Mouse (Mus musculus) heart, postnatal 0 days (tissue): Measurements from ENCODE around the gene Plxna4. TPM values are rescaled to one million over a fixed set of nuclear protein-coding genes. Genes with fewer than 3 reads are reported as not detected.

Source experiments
- ATAC-seq: fragments of 200-750 bp; cut with Nextera tagmentation; 2 replicates; pipeline ENCODE4 v1.8.0; 2017; ENCODE audit warnings: low read depth, moderate number of reproducible peaks, moderate library complexity; ENCODE audit not compliant: insufficient read depth
- DNase-seq: peaks from one replicate; pipeline ENCODE4 v3.0.0-alpha.2; 2016; ENCODE audit warnings: low spot score
- H3K27ac ChIP-seq: fragments of 300-500 bp; sonication (generic); 2 replicates; pipeline ENCODE4 v1.5.1; 2014; ENCODE audit warnings: low read depth, mild to moderate bottlenecking
- H3K27me3 ChIP-seq: fragments of 300-500 bp; sonication (generic); 2 replicates; pipeline ENCODE4 v1.6.1; 2014; ENCODE audit warnings: low read length, mixed read lengths; ENCODE audit not compliant: control insufficient read depth, insufficient read depth
- H3K36me3 ChIP-seq: fragments of 300-500 bp; sonication (generic); replicated peaks from 2 replicates; pipeline ENCODE4 v1.6.1; 2014; ENCODE audit warnings: low read length, mixed read lengths; ENCODE audit not compliant: control insufficient read depth, insufficient read depth
- H3K4me1 ChIP-seq: fragments of 300-500 bp; sonication (generic); 2 replicates; pipeline ENCODE4 v1.6.1; 2014; ENCODE audit warnings: antibody characterized with exemption; ENCODE audit not compliant: control insufficient read depth, insufficient read depth
- H3K4me2 ChIP-seq: fragments of 300-500 bp; sonication (generic); 2 replicates; pipeline ENCODE4 v1.6.1; 2014; ENCODE audit warnings: low read depth, mild to moderate bottlenecking, low read length, moderate library complexity
- H3K4me3 ChIP-seq: fragments of 300-500 bp; sonication (generic); 2 replicates; pipeline ENCODE4 v1.5.1; 2014; ENCODE audit warnings: low read depth, low read length
- H3K9ac ChIP-seq: fragments of 300-500 bp; sonication (generic); replicated peaks from 2 replicates; pipeline ENCODE4 v1.6.1; 2014; ENCODE audit warnings: low read depth, low read length, mixed read lengths
- H3K9me3 ChIP-seq: fragments of 300-500 bp; sonication (generic); replicated peaks from 2 replicates; pipeline ENCODE4 v1.6.1; 2016; ENCODE audit warnings: low read length; ENCODE audit not compliant: control insufficient read depth
- CTCF ChIP-seq: IDR thresholded peaks from 2 replicates; pipeline ENCODE4 v1.5.1; 2016; ENCODE audit warnings: antibody characterized with exemption, control low read depth, low read depth
- EP300 ChIP-seq: IDR thresholded peaks from 2 replicates; pipeline ENCODE4 v1.6.1; 2016; ENCODE audit warnings: antibody characterized with exemption, low read depth
- WGBS: fragments of 180-500 bp; shearing (Covaris S2); extraction: QIAGEN DNeasy Blood & Tissue Kit; methylation state at CpG from one replicate; pipeline ENCODE4 v1.1.7; 2014; 5-methylcytosine and 5-hydroxymethylcytosine counted together
- polyA plus RNA-seq: library from polyadenylated mRNA; unstranded; fragments of >200 nt; fragmentation: Nextera tagmentation; extraction: Ambion mirVana; gene quantifications from 2 replicates; pipeline ENCODE4 v1.2.1, GENCODE M21; 2015
- total RNA-seq: library from RNA; depleted of rRNA; stranded (reverse); fragments of >200 nt; gene quantifications from 2 replicates; pipeline ENCODE4 v1.2.3, GENCODE M21; 2014; ENCODE audit warnings: low replicate concordance

Gene Plxna4
- total and polyA plus RNA-seq, 2 experiments from 2014 or later: 3.7 to 19.2 TPM

GRCm38 (mm10) chr6:32144771-32145170 lies 443.2 kb downstream of the Plxna4 start:
- H3K27me3 ChIP-seq: no peaks in the 10 kb centered on the region
- ATAC-seq (no peak), DNase-seq (no peak)
- WGBS: 85% methylated on average over 4 of the region's 4 CpGs
- TF ChIP-seq EP300 (no peak), CTCF (no peak)
- H3K9ac ChIP-seq: no peak overlapping the region
- H3K4me2 ChIP-seq: no peak overlapping the region
- H3K4me1 ChIP-seq: no peaks in the 10 kb centered on the region
- H3K36me3 ChIP-seq: peaks cover 9% of the 10 kb centered on the region; the same call in 1 of the 2 replicates
- no peak overlapping the region for H3K27ac ChIP-seq
- no peaks in the 10 kb centered on the region for H3K9me3 ChIP-seq
- no peak overlapping the region for H3K4me3 ChIP-seq

GRCm38 (mm10) chr6:32139537-32139936 lies 448.5 kb downstream of the Plxna4 start:
- Histone ChIP-seq H3K4me2 (no peak overlapping the region), H3K36me3 (no peaks in the 10 kb centered on the region), H3K4me3 (no peak overlapping the region), H3K27ac (no peak overlapping the region), H3K9me3 (no peaks in the 10 kb centered on the region), H3K9ac (no peak overlapping the region), H3K4me1 (no peaks in the 10 kb centered on the region), H3K27me3 (no peaks in the 10 kb centered on the region)
- 77% methylated on average over 3 of the region's 3 CpGs for WGBS
- no peak for DNase-seq
- TF ChIP-seq CTCF: no peak
- no peak for ATAC-seq

GRCm38 (mm10) chr6:32126914-32127313 lies 461.1 kb downstream of the Plxna4 start:
- WGBS: 74% methylated on average over 6 of the region's 6 CpGs
- H3K9ac ChIP-seq: no peak overlapping the region
- H3K4me3 ChIP-seq: no peak overlapping the region
- H3K4me2 ChIP-seq: no peak overlapping the region
- no peak for TF ChIP-seq EP300
- TF ChIP-seq CTCF: no peak
- H3K4me1 ChIP-seq: no peaks in the 10 kb centered on the region
- no peak overlapping the region for H3K27ac ChIP-seq
- H3K27me3 ChIP-seq: no peaks in the 10 kb centered on the region
- DNase-seq (no peak), ATAC-seq (no peak)
- no peaks in the 10 kb centered on the region for H3K36me3 ChIP-seq
- H3K9me3 ChIP-seq: no peaks in the 10 kb centered on the region

- no peak for ATAC-seq
- H3K4me3 ChIP-seq: no peak overlapping the region
- no peak for DNase-seq
- H3K27me3 ChIP-seq: no peaks in the 10 kb centered on the region
- H3K4me2 ChIP-seq: no peak overlapping the region
- H3K4me1 ChIP-seq: no peaks in the 10 kb centered on the region
- WGBS: 64% methylated on average over 4 of the region's 4 CpGs
- H3K27ac ChIP-seq: no peak overlapping the region
- no peak overlapping the region for H3K9ac ChIP-seq
- TF ChIP-seq CTCF: no peak
- TF ChIP-seq EP300: no peak
- H3K36me3 ChIP-seq: no peaks in the 10 kb centered on the region
- no peaks in the 10 kb centered on the region for H3K9me3 ChIP-seq
Measured at GRCm38 (mm10) chr6:32122584-32123265, 465.3 kb downstream of the Plxna4 start.

GRCm38 (mm10) chr6:32120931-32121330 lies 467.1 kb downstream of the Plxna4 start:
- H3K27ac ChIP-seq: no peak overlapping the region
- no peak for ATAC-seq
- no peaks in the 10 kb centered on the region for H3K4me1 ChIP-seq
- H3K27me3 ChIP-seq: no peaks in the 10 kb centered on the region
- H3K4me3 ChIP-seq: no peak overlapping the region
- no peaks in the 10 kb centered on the region for H3K9me3 ChIP-seq
- 72% methylated on average over 1 of the region's 1 CpGs for WGBS
- H3K4me2 ChIP-seq: no peak overlapping the region
- no peak overlapping the region for H3K9ac ChIP-seq
- H3K36me3 ChIP-seq: no peaks in the 10 kb centered on the region
- no peak for DNase-seq
- TF ChIP-seq EP300 (no peak), CTCF (no peak)

GRCm38 (mm10) chr6:32109207-32109606 lies 478.8 kb downstream of the Plxna4 start:
- TF ChIP-seq CTCF (no peak), EP300 (no peak)
- H3K27ac ChIP-seq: no peak overlapping the region
- H3K27me3 ChIP-seq: no peaks in the 10 kb centered on the region
- H3K9ac ChIP-seq: no peak overlapping the region
- ATAC-seq (no peak), DNase-seq (no peak)
- H3K4me1 ChIP-seq: no peaks in the 10 kb centered on the region
- H3K4me2 ChIP-seq: no peak overlapping the region
- H3K36me3 ChIP-seq: no peaks in the 10 kb centered on the region
- no peak overlapping the region for H3K4me3 ChIP-seq
- 24% methylated on average over 2 of the region's 2 CpGs for WGBS
- H3K9me3 ChIP-seq: no peaks in the 10 kb centered on the region
